8 mouse cellular contexts compared by ENCODE assay signal in genomic region chr2:30416649-30416965, GRCm38 (mm10). TPM values are rescaled to one million over a fixed set of nuclear protein-coding genes. Genes with fewer than 3 reads are reported as not detected.
DNase-seq lines count a peak whose midpoint lies in the region; ATAC-seq and TF ChIP-seq lines count a peak whose summit lies in the region.

No protein-coding gene starts in this region.

- peak overlapping the region; percentile 100 for H3K9ac ChIP-seq in liver, embryonic 11.5 days (ENCODE audit: low read depth, low read length)

- H3K36me3 ChIP-seq in erythroblast, embryonic 14.5 days (ENCODE audit: control insufficient read depth), result peaks cover 69% of the 10 kb centered on the region
- no peaks in the 10 kb centered on the region for H3K36me3 ChIP-seq in thymus, adult 2 months (ENCODE audit: control insufficient read depth, insufficient read depth, low read length)
- H3K36me3 ChIP-seq in liver, embryonic 11.5 days (ENCODE audit: control insufficient read depth, insufficient read depth, low read length), result peaks cover 3% of the 10 kb centered on the region; the same call in 1 of the 2 replicates

- no peaks in the 10 kb centered on the region for H3K27me3 ChIP-seq in erythroblast, embryonic 14.5 days (ENCODE audit: control insufficient read depth)
- no peaks in the 10 kb centered on the region for H3K27me3 ChIP-seq in thymus, adult 2 months (ENCODE audit: control insufficient read depth, insufficient read depth, low read length)
- no peaks in the 10 kb centered on the region for H3K27me3 ChIP-seq in liver, embryonic 11.5 days (replicated peaks; ENCODE audit: control insufficient read depth, insufficient read depth, low read length)

- peak overlapping the region; percentile 98 for H3K4me3 ChIP-seq in erythroblast, embryonic 14.5 days (replicated peaks)
- H3K4me3 ChIP-seq in thymus, adult 2 months (ENCODE audit: control insufficient read depth, insufficient read depth, low read length), result peak overlapping the region; percentile 60
- H3K4me3 ChIP-seq in liver, embryonic 11.5 days (ENCODE audit: low read depth, low read length), result peak overlapping the region; percentile 96

- no peaks in the 10 kb centered on the region for H3K9me3 ChIP-seq in erythroblast, embryonic 14.5 days (ENCODE audit: control insufficient read depth, low read length)
- no peaks in the 10 kb centered on the region for H3K9me3 ChIP-seq in liver, embryonic 11.5 days (ENCODE audit: control insufficient read depth, low read length)

- TF ChIP-seq POLR2A in thymus, adult 2 months (IDR thresholded peaks at IDR 0.05; ENCODE audit: control insufficient read depth, extremely low read depth, insufficient read depth, low read length, poor library complexity), result no peak

- H3K4me2 ChIP-seq in liver, embryonic 11.5 days, result peak overlapping the region; percentile 98

- H3K4me1 ChIP-seq in erythroblast, embryonic 14.5 days (ENCODE audit: control insufficient read depth), result peaks cover 73% of the 10 kb centered on the region
- H3K4me1 ChIP-seq in thymus, adult 2 months (replicated peaks; ENCODE audit: control insufficient read depth, insufficient read depth, low read length), result peaks cover 13% of the 10 kb centered on the region
- peaks cover 36% of the 10 kb centered on the region for H3K4me1 ChIP-seq in liver, embryonic 11.5 days (replicated peaks; ENCODE audit: control insufficient read depth, insufficient read depth, low read length)

- WGBS in thymus, adult 2 months, result 1% methylated on average over 7 of the region's 7 CpGs
- 2% methylated on average over 7 of the region's 7 CpGs for WGBS in liver, embryonic 11.5 days

- no peak for TF ChIP-seq CTCF in thymus, adult 2 months (IDR thresholded peaks at IDR 0.05; ENCODE audit: borderline replicate concordance, control insufficient read depth, extremely low read depth, insufficient read depth, low read length, poor library complexity)

- DNase-seq in thymus, adult 2 months, result no peak
- no peak for DNase-seq in thymus, postnatal 4 days
- no peak for DNase-seq in liver, embryonic 11.5 days (ENCODE audit: low spot score)
- no peak for DNase-seq in cerebellum, adult 18-20 months

- no peak overlapping the region; the same call in 1 of the 2 replicates for H3K27ac ChIP-seq in thymus, adult 2 months (ENCODE audit: control insufficient read depth, insufficient read depth, low read length)
- peak overlapping the region; percentile 98 for H3K27ac ChIP-seq in liver, embryonic 11.5 days (ENCODE audit: low read depth, low read length)

- ATAC-seq in erythroblast, adult 5-6 weeks (replicated peaks; ENCODE audit: low FRiP score, poor library complexity, severe bottlenecking), result no peak
- no peak for ATAC-seq in liver, embryonic 11.5 days (replicated peaks; ENCODE audit: low FRiP score)
- ATAC-seq in granulocyte monocyte progenitor cell, adult 5-6 weeks (replicated peaks; ENCODE audit: poor library complexity, severe bottlenecking), result no peak
- ATAC-seq in erythroid progenitor cell, adult 5-6 weeks (replicated peaks; ENCODE audit: low FRiP score, poor library complexity, severe bottlenecking), result no peak

RNA-seq across cellular contexts. Expression of gene Ptpa, which starts 0.8 kb away (rescaled TPM):
- 150 and 192 TPM in 2 replicates for polyA plus RNA-seq in erythroblast, embryonic 14.5 days (2012)
- total RNA-seq in erythroblast, adult 5-6 weeks (2015; ENCODE audit: low replicate concordance), result 121 and 149 TPM in 2 replicates
- total RNA-seq in erythroblast, adult 5-6 weeks (2017; ENCODE audit: low replicate concordance), result 118 and 183 TPM in 2 replicates
- 180 and 227 TPM in 2 replicates for polyA plus RNA-seq in thymus, adult 2 months (2012; rRNA removed)
- polyA plus RNA-seq in liver, embryonic 11.5 days (2014; fragmentation: Nextera tagmentation; extraction: Ambion mirVana), result 124 and 135 TPM in 2 replicates
- total RNA-seq in granulocyte monocyte progenitor cell, adult 5-6 weeks (2014; fragmentation: Nextera tagmentation), result 127 and 167 TPM in 2 replicates
- total RNA-seq in granulocyte monocyte progenitor cell, adult 5-6 weeks (2017), result 58.5 and 61.0 TPM in 2 replicates
- total RNA-seq in erythroid progenitor cell, adult 5-6 weeks (2015; ENCODE audit: low replicate concordance), result 118 and 151 TPM in 2 replicates
- total RNA-seq in erythroid progenitor cell, adult 5-6 weeks (2017; ENCODE audit: low replicate concordance), result 103 and 168 TPM in 2 replicates

RNA-seq across cellular contexts. Expression of gene Crat, which starts 1.0 kb away (rescaled TPM):
- polyA plus RNA-seq in erythroblast, embryonic 14.5 days (2012), result 15.6 and 20.5 TPM in 2 replicates
- total RNA-seq in erythroblast, adult 5-6 weeks (2015; ENCODE audit: low replicate concordance), result 42.0 and 69.4 TPM in 2 replicates
- total RNA-seq in erythroblast, adult 5-6 weeks (2017; ENCODE audit: low replicate concordance), result 51.8 and 55.1 TPM in 2 replicates
- polyA plus RNA-seq in thymus, adult 2 months (2012; rRNA removed), result 93.9 and 96.4 TPM in 2 replicates
- polyA plus RNA-seq in liver, embryonic 11.5 days (2014; fragmentation: Nextera tagmentation; extraction: Ambion mirVana), result 26.1 and 38.3 TPM in 2 replicates
- total RNA-seq in granulocyte monocyte progenitor cell, adult 5-6 weeks (2014; fragmentation: Nextera tagmentation), result 18.1 and 35.3 TPM in 2 replicates
- total RNA-seq in granulocyte monocyte progenitor cell, adult 5-6 weeks (2017), result 7.1 and 14.7 TPM in 2 replicates
- total RNA-seq in erythroid progenitor cell, adult 5-6 weeks (2015; ENCODE audit: low replicate concordance), result 80.9 and 111 TPM in 2 replicates
- total RNA-seq in erythroid progenitor cell, adult 5-6 weeks (2017; ENCODE audit: low replicate concordance), result 33.9 and 79.7 TPM in 2 replicates

RNA-seq across cellular contexts. Expression of gene Dolpp1, which starts 24.6 kb away (rescaled TPM):
- 2.2 and 2.6 TPM in 2 replicates for polyA plus RNA-seq in erythroblast, embryonic 14.5 days (2012)
- total RNA-seq in erythroblast, adult 5-6 weeks (2015; ENCODE audit: low replicate concordance), result 2.3 and 3.7 TPM in 2 replicates
- 5.4 and 9.1 TPM in 2 replicates for total RNA-seq in erythroblast, adult 5-6 weeks (2017; ENCODE audit: low replicate concordance)
- 97.2 and 98.9 TPM in 2 replicates for polyA plus RNA-seq in thymus, adult 2 months (2012; rRNA removed)
- 37.6 and 39.9 TPM in 2 replicates for polyA plus RNA-seq in liver, embryonic 11.5 days (2014; fragmentation: Nextera tagmentation; extraction: Ambion mirVana)
- 13.4 and 17.5 TPM in 2 replicates for total RNA-seq in granulocyte monocyte progenitor cell, adult 5-6 weeks (2014; fragmentation: Nextera tagmentation)
- total RNA-seq in granulocyte monocyte progenitor cell, adult 5-6 weeks (2017), result 19.1 and 29.6 TPM in 2 replicates
- total RNA-seq in erythroid progenitor cell, adult 5-6 weeks (2015; ENCODE audit: low replicate concordance), result 4.6 and 14.1 TPM in 2 replicates
- total RNA-seq in erythroid progenitor cell, adult 5-6 weeks (2017; ENCODE audit: low replicate concordance), result 5.4 and 20.9 TPM in 2 replicates

RNA-seq across cellular contexts. Expression of gene Miga2, which starts 52.6 kb away (rescaled TPM):
- 0.95 and 1.2 TPM in 2 replicates for polyA plus RNA-seq in erythroblast, embryonic 14.5 days (2012)
- total RNA-seq in erythroblast, adult 5-6 weeks (2015; ENCODE audit: low replicate concordance), result 0.84 and 1.5 TPM in 2 replicates
- total RNA-seq in erythroblast, adult 5-6 weeks (2017; ENCODE audit: low replicate concordance), result 4.7 and 5.8 TPM in 2 replicates
- 25.8 and 28.7 TPM in 2 replicates for polyA plus RNA-seq in thymus, adult 2 months (2012; rRNA removed)
- 19.7 and 21.2 TPM in 2 replicates for polyA plus RNA-seq in liver, embryonic 11.5 days (2014; fragmentation: Nextera tagmentation; extraction: Ambion mirVana)
- 6.8 and 13.5 TPM in 2 replicates for total RNA-seq in granulocyte monocyte progenitor cell, adult 5-6 weeks (2014; fragmentation: Nextera tagmentation)
- total RNA-seq in granulocyte monocyte progenitor cell, adult 5-6 weeks (2017), result 7.0 and 7.3 TPM in 2 replicates
- total RNA-seq in erythroid progenitor cell, adult 5-6 weeks (2015; ENCODE audit: low replicate concordance), result 3.8 and 7.2 TPM in 2 replicates
- 12.4 and 18.7 TPM in 2 replicates for total RNA-seq in erythroid progenitor cell, adult 5-6 weeks (2017; ENCODE audit: low replicate concordance)

RNA-seq across cellular contexts. Expression of gene Ier5l, which starts 57.4 kb away (rescaled TPM):
- polyA plus RNA-seq in erythroblast, embryonic 14.5 days (2012), result 0.02 TPM in 2 replicates
- total RNA-seq in erythroblast, adult 5-6 weeks (2015; ENCODE audit: low replicate concordance), result not detected in 2 replicates
- total RNA-seq in erythroblast, adult 5-6 weeks (2017; ENCODE audit: low replicate concordance), result not detected in 2 replicates
- 7.2 and 7.7 TPM in 2 replicates for polyA plus RNA-seq in thymus, adult 2 months (2012; rRNA removed)
- polyA plus RNA-seq in liver, embryonic 11.5 days (2014; fragmentation: Nextera tagmentation; extraction: Ambion mirVana), result 1.2 TPM in 2 replicates
- total RNA-seq in granulocyte monocyte progenitor cell, adult 5-6 weeks (2014; fragmentation: Nextera tagmentation), result not detected in 2 replicates
- 0.56 and 3.2 TPM in 2 replicates for total RNA-seq in granulocyte monocyte progenitor cell, adult 5-6 weeks (2017)
- not detected in 2 replicates for total RNA-seq in erythroid progenitor cell, adult 5-6 weeks (2015; ENCODE audit: low replicate concordance)
- 0.51 TPM in 1 of 2 replicates, not detected in the other for total RNA-seq in erythroid progenitor cell, adult 5-6 weeks (2017; ENCODE audit: low replicate concordance)
